Mouse (Mus musculus) heart, adult 2 months (tissue): Measurements from ENCODE around the gene Lao1.

Source experiments
- CTCF ChIP-seq: fragments of 200-600 bp; IDR thresholded peaks from 2 replicates; pipeline ENCODE4 v1.8.1; 2022; ENCODE audit warnings: antibody characterized with exemption, mild to moderate bottlenecking, moderate library complexity
- EP300 ChIP-seq: fragments of 200-500 bp; IDR thresholded peaks from 2 replicates; pipeline ENCODE4 v1.6.1; 2011; ENCODE audit warnings: low read depth, low read length, control low read depth; ENCODE audit not compliant: insufficient read depth
- POLR2A ChIP-seq: fragments of 200-500 bp; IDR thresholded peaks from 2 replicates; pipeline ENCODE4 v1.6.1; 2011; ENCODE audit warnings: mild to moderate bottlenecking, low read depth, low read length, control low read depth; ENCODE audit not compliant: insufficient read depth

DNA sequence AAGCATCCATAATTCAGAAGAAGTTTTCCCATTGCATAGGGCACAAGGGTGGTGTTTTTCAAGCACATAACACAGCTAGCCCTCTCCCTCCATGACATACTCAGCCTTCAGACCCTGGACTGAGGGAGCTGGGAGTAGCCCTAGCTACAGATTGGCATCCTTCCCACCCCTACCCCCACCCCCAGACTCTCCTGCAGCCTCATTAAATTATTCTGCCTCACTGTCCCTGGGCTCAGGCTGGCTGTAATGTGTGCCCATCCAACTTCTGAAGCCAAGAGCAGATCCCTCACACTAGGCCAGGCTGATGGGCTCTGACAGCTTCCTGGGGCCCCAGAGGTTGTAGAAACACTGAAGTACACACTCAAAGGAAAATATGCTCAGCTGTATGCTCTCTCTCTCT, 53.6 kb downstream of the Lao1 start:
- no peak for TF ChIP-seq POLR2A
- TF ChIP-seq EP300, result no peak
- no peak for TF ChIP-seq CTCF
